Mouse (Mus musculus) heart, postnatal 4 days (tissue): ENCODE measurements around the gene 4930519G04Rik. TPM values are rescaled to one million over a fixed set of nuclear protein-coding genes. Genes with fewer than 3 reads are reported as not detected.
"Not testable (repeated sequence)": the region's sequence is repeated elsewhere in the genome, so short reads cannot be mapped to it uniquely, and the experiment has no call there.

Experiments used
- DNase-seq: peaks from one replicate; pipeline ENCODE4 v3.0.0; 2021
- microRNA-seq, 2 experiments: library from miRNA; unstranded; fragments of <30 nt; microRNA quantifications; one replicate each; pipeline ENCODE4 v1.2.0; 2021 to 2022
- total RNA-seq, 2 experiments: library from RNA; stranded (reverse); gene quantifications; 2 replicates each; pipeline ENCODE4 v1.2.3; 2021

4930519G04Rik gene
- total RNA-seq, 2 experiments from 2014 or later: not detected

- no peak for DNase-seq
Measured at GRCm38 (mm10) chr5:114913686-114914085, 60.2 kb downstream of the 4930519G04Rik start.

GRCm38 (mm10) chr5:114914855-114915254, 61.4 kb downstream of the 4930519G04Rik start:
- no peak for DNase-seq

GRCm38 (mm10) chr5:114915854-114916253, 62.4 kb downstream of the 4930519G04Rik start:
- no peak for DNase-seq

GRCm38 (mm10) chr5:114916777-114917176, 63.3 kb downstream of the 4930519G04Rik start:
- no peak for DNase-seq

- DNase-seq: not testable (repeated sequence)
Measured at GRCm38 (mm10) chr5:114917357-114917756, 63.9 kb downstream of the 4930519G04Rik start.

- DNase-seq: no peak
Measured at GRCm38 (mm10) chr5:114921551-114922365, 68.3 kb downstream of the 4930519G04Rik start.

DNA sequence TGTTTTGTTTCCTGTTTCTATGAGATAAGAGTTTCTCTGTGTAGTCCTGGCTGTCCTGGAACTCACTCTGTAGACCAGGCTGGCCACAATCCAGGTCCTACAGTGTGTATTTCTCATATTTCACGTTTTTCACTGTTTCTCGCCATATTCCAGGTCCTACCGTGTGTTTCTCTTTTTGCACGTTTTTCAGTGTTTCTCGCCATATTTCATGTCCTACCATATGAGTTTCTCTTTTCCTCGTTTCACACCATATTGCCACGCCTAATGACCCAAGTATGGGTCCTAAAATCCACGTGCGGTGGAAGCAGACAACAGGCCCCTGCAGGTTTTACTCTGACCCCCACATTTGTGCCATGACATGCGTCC, 68.9 kb downstream of the 4930519G04Rik start:
- no peak for DNase-seq

DNA sequence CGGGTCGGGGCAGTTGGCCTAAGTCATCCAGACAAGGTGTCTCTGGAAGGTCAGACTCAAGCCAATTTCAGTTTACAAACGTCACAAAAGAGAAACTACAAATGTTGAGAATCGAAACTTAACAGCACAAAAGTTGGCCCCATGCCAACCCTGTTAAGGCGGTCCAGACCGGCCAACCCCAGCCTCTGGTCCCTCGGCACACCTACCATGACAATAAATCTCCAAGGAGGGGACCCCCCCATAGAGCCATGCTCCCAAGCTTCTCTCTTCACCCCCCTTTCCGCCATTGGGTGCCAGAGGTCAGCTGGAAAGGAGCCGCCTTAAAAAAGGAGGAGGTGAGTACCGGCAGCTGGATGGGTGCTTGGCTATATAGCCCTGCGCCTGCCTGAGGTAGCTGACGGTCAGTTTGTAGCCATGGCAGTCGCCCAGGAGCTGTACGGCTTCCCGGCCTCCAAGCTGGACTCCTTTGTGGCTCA, 69.6 kb downstream of the 4930519G04Rik start, which contains the start of gene Oasl1:
Gene Oasl1 (plus strand): TSS at position 243 of the 476 bp plus-strand sequence.
- DNase-seq: peak; percentile 59

DNA sequence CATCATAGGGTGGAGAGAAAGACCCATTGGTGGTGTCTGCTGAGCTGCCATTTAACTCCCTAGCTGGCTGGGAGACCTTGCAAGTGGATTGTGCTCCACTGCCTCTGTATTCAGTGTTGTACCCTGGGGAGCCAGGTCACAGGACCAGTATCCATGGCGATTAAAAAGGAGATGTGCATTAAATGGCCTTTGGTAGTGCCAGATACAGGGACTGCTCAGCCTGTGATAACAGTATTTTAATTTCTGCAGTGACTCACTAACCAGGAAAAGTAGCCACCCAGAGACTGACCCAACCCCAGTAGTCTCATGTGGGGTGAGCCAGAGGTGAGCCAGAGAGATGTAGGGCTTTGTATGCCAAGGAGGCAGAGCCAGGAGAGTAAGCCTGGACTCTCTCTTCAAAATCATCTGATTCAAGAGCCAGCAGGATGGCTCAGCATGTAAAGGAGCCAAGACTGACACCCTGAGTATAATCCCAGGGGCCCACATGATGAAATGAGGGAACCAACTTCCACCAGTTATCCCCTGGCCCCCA, 72.8 kb downstream of the 4930519G04Rik start:
- no peak for DNase-seq

GRCm38 (mm10) chr5:114926753-114927152, 73.3 kb downstream of the 4930519G04Rik start:
- DNase-seq: no peak

- no peak for DNase-seq
Measured at GRCm38 (mm10) chr5:114931626-114932025, 78.2 kb downstream of the 4930519G04Rik start.

GRCm38 (mm10) chr5:114933206-114933605, 79.7 kb downstream of the 4930519G04Rik start:
- DNase-seq: no peak

Small RNA genes within 50 kb of the gene (microRNA-seq; reads per million reads assigned to microRNA genes)
- gene Mir6240: 8.3 to 15.3 reads per million in 2 experiments

Other genes starting within 250 kb of the 4930519G04Rik start
- 1 to 10 TPM; 2.8 to 3.1 TPM for gene Trpv4, start 195.2 kb upstream of the 4930519G04Rik start, total RNA-seq
- 10 to 100 TPM; 24.4 to 26.8 TPM for gene Gltp, start 162.7 kb upstream of the 4930519G04Rik start, total RNA-seq
- gene Tchp, start 145.9 kb upstream of the 4930519G04Rik start, total RNA-seq: 1 to 10 TPM; 5.3 to 6.8 TPM
- 10 to 100 TPM; 60.6 to 60.8 TPM for gene Ankrd13a, start 79.0 kb upstream of the 4930519G04Rik start, total RNA-seq
- 10 to 100 TPM; 38.8 to 49.5 TPM for gene Git2, start 78.1 kb upstream of the 4930519G04Rik start, total RNA-seq
- gene 1500011B03Rik, start 30.2 kb upstream of the 4930519G04Rik start, total RNA-seq: 10 to 100 TPM; 15.9 to 17.6 TPM
- not detected for gene Gm9936, start 5.0 kb downstream of the 4930519G04Rik start, total RNA-seq
- 1 to 10 TPM; 2.7 to 2.8 TPM for gene Oasl2, start 43.3 kb downstream of the 4930519G04Rik start, total RNA-seq
- under 1 TPM in 1 of 2 experiments, not detected in 1; 0.18 TPM for gene Oasl1, start 69.6 kb downstream of the 4930519G04Rik start, total RNA-seq
- 10 to 100 TPM; 27.7 to 34.9 TPM for gene 2210016L21Rik, start 88.5 kb downstream of the 4930519G04Rik start, total RNA-seq
- not detected for gene Hnf1a, start 117.4 kb downstream of the 4930519G04Rik start, total RNA-seq
- 10 to 100 TPM; 52.1 to 53.3 TPM for gene Sppl3, start 157.5 kb downstream of the 4930519G04Rik start, total RNA-seq
- not detected for gene Gm10401, start 244.6 kb downstream of the 4930519G04Rik start, total RNA-seq